Mouse (Mus musculus) neural tube, embryonic 10.5 days (tissue): ENCODE measurements around the gene Cox7b2.
"Not testable (repeated sequence)": the region's sequence is repeated elsewhere in the genome, so short reads cannot be mapped to it uniquely, and the experiment has no call there.

Experiments
- DNase-seq: peaks from one replicate; pipeline ENCODE4 v3.0.0-alpha.2; 2017; ENCODE audit warnings: low spot score; ENCODE audit errors: extremely low spot score

The Cox7b2 gene

DNA sequence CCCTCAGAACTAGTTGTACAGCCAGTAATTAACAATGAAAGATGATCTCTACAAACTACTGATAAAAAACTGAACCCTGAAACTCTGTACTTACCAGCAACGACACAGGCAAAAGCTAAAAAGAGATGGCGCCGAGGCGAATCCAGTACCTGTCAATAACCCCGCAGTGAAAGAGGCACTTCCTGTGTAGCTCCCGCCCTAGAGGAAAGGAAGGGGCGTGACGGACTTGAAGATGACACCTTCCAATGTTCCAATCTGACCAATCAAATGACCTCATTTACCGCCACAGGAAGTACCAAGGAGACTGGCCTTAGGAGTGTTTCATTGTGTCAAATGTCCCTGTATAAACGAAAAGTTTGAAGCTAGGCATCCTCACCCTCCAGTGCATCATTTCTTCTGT lies at the start of gene Cox7b2:
Gene Cox7b2, minus strand, starts transcription at position 127 of the 400 bp plus-strand sequence.
- no peak for DNase-seq

DNA sequence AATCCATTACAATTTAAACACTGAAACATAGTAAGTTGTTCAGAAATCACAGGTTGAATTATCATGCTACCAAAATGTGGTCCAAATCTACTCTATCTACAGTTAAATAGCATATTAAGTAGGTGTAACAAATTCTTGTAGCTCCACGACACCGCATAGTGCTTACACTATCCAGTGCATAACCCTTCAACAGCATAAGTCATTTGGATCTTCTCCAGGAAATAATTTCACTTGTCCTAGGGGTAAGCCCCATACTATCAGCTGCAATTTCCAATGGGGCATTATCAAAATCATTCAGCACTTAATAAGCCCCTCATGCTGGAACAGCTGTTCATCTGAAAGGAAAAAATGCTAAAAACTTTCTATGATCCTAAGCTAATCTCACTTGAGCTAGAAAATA lies 47.3 kb upstream of the Cox7b2 start:
- DNase-seq: no peak

DNA sequence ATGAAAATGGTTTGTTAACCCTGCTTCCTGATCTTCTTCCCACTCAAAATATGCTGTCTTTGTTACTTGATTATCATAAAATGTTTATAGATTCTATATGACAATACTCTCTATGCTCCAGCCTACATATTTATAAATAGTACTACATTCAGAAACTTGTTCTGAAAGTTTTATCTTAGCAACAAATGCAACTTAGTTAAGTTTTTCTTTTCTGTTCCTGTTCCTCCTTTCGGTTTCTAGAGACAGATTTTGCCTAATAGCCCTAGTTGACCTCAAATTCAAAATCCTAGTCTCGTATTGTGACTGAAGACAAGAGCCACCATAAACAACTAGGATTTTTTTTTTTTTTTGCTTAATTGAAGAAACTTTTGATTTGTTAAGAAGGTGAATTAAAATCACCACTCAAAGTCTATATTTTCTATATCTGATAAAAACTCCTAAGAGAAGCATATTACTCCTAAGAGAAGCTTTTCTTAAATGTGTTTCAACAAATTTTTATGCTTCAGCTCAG lies 45.8 kb upstream of the Cox7b2 start:
- no peak for DNase-seq

DNA sequence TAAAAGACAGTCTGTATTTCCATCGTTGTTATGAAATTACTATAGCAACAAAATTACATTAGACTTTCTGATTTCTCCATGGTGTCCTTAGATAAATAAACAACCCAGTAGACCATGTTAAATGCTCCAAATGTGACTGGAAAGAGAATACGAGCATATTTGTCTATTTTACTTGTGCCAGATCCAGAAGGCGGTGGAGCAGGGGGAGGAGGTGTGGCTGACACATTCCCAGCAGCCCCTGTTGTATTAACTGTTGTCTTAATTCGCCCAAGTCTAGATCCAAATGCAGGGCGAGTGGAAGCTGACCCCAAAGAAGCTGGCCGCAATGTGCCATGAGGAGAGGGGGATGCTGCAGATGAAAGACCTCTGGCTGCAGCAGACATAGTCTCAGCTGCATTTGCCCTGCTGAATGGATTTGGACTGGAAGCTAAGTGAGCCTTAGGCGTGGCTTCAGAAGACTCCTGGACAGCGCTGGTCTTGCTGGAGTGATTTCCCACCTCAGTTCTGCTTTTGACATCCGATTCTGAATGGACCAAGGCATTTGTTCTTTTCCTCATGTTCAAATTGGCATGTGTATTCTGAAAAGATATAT lies 23.7 kb upstream of the Cox7b2 start:
- no peak for DNase-seq

DNA sequence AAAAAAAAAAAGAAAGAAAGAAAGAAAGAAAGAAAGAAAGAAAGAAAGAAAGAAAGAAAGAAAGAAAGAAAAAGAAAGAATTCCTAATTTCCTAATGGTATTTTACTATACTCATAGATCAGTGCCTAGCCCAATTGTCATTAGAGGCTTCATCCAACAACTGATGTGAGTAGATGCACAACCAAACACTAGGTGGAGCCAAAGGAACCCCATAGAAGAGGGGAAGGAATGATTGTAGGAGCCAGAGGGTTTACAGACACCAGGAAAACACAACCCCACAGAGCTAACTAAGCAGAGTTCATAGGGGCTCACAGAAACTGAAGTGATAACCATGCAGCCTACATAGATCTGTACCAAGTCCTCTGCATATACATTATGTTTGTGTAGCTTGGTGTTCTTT lies 2.5 kb downstream of the Cox7b2 start:
- DNase-seq: no peak

DNA sequence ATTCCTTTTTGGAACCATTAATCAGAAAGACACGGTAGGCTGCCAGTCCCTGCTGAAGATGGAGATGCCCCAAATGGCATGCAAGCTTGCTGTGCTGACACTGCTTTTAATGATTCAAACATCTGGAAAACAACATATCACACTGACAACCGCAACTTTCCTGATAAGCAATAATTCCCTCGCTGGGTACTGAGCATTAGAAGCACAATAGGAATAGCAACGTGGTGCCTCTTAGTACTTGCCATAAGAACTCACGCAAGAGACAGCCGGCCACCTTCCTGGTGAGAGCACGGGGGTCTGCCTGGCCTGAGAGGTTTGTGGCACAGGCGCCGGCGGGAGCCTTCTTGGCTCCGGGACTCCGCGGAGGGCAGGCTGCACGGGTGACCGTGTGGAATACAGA lies 22.5 kb downstream of the Cox7b2 start:
- DNase-seq: not testable (repeated sequence)

DNA sequence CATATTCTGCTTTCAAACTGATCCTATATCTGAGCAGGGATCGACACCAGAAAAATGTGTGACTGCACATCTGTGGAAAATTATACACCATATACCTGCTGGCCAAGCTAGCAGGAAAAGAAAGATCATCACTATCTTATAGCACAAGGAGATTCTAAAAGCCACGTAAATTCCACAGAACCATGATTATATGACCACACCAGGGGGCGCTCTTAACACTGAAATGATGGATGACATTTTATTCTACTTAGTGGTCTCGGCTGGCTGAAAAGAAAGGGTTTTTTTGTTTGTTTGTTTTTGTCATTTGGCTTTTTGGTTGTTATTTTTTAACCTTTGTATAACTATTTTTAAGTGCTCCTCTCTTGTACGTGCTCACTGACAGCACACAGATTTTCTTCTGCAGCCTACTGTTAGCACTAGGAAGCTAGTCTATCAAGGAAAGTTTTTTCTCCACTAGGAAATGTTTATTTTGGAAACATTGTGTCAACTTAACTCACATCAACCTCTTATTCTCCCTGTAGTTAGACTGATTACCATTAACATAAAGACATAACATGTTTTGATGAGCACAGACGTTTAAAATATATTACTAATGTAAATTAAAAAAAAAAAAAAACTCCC lies 45.8 kb downstream of the Cox7b2 start:
- peak; percentile 52 for DNase-seq

DNA sequence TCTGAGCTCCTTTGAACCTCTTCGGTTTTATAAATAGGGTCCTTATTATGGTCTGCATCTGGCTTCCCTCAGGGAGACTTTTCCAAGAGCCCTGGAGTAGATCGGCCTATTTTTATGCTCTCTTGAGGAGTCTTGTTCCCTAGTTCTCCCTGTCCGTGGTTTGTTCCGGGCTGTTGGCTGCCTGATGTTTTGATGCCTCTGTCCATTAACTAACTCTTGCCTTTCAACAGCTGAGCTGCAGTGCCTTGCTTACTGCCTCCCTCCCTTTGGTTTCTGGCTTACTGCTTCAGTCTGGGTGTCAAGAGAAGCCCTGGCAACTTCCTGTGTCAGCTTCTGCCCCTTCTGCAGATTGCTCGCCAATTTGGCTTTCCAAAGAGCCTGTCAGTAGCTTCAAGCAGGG lies 52.4 kb downstream of the Cox7b2 start:
- DNase-seq: no peak

DNA sequence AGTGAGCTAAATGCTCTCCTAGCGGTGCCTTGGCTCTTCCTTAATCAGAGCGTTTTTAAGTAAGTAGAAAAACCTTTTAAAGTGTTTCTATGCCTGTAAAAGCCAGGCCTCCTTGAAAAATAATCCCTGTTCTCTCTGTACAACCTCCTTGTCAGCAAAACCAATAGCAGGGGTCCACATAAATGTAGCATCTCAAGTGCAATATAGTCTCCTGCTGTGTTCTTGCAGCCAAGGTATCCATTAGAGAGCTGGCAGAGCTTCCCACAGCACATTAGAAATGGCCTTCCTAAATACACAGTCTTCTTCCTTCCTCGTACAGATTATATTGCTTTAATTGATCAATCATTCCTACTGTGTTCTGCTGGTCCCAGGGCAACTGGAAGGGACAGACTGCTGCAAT lies 91.0 kb downstream of the Cox7b2 start:
- no peak for DNase-seq

DNA sequence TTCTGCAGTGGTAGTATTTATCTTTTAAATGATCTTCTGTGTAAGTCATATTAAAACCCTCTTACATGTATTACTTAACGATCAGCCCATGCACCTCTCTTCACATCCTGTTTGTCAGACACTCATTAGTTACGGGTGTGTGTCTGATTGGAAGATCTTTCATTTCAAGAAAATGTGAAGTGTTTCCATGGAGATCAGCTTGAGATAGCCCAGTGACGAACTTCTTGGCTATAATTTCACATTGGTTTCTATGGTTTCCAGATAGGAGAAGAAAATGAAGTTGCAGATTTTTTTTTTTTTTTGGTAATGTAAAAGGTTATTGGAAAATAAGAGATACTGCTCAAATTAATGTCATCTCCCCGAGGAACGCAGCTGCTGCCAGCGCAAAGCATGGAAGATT lies 107.8 kb downstream of the Cox7b2 start:
- no peak for DNase-seq
